Mouse (Mus musculus): Measurements from ENCODE around the gene Bsn.
A peak's percentile ranks its signal among the peaks of the same experiment; 100 is the strongest.

Gene Bsn

GRCm38 (mm10) chr9:108095949-108096712 is 94.1 kb downstream of the Bsn start:
- no peak for DNase-seq (ENCODE audit: low read depth in 2 of 2, low spot score in 2 of 2)

GRCm38 (mm10) chr9:108095518-108095917 is 94.7 kb downstream of the Bsn start:
- peak; percentile 35 to 59 for DNase-seq (ENCODE audit: low read depth in 2 of 2, low spot score in 2 of 2)

- DNase-seq (ENCODE audit: low read depth in 2 of 2, low spot score in 2 of 2): no peak
Observed at GRCm38 (mm10) chr9:108094998-108095411, 95.2 kb downstream of the Bsn start.

- DNase-seq (ENCODE audit: low read depth in 2 of 2, low spot score in 2 of 2): peak; percentile 88 to 93
Observed at GRCm38 (mm10) chr9:108094184-108094941, 95.8 kb downstream of the Bsn start, which contains the start of gene Apeh. Apeh (minus strand) TSS chr9:108094606.

DNA sequence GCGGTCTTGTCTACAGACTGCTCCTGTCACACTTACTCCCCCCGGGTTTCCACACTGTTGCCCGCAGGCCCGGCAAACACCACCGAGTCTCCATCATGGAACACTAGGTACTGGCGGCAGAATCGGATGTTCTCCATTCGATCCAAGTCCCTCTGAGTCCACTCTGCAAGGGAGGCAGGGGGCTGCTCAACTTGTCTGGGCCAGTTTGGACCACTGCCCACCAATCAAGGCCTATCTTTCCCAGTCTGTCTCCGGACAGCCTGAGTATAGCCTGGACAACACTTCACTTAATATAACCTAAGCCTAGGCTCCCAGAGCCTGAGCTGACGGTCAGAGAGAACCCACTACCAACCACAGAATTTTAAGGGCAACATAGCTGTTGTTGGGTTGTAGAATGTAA is 96.6 kb downstream of the Bsn start:
- DNase-seq (ENCODE audit: low read depth in 2 of 2, low spot score in 2 of 2): no peak

- DNase-seq (ENCODE audit: low read depth in 2 of 2, low spot score in 2 of 2): no peak
Observed at GRCm38 (mm10) chr9:108090611-108091120, 99.5 kb downstream of the Bsn start.

- no peak for DNase-seq (ENCODE audit: low read depth in 2 of 2, low spot score in 2 of 2)
Observed at GRCm38 (mm10) chr9:108085261-108085660, 104.9 kb downstream of the Bsn start.

DNA sequence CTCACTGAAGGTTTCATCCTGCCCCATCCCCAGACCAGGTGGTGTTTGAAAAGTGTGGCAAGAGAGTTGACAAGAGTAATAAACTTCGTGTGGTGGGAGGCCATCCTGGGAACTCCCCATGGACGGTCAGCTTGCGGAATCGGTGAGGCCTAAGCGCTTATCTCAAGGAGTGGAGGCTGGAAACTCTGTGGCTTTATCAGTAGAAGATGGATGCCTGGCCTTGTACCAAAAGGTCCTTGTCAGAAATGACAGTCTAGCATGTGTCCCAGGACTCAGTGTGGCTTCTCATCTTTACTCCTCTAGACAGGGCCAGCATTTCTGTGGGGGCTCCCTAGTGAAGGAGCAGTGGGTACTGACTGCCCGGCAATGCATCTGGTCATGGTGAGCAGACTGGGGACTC is 106.6 kb downstream of the Bsn start:
- no peak for DNase-seq (ENCODE audit: low read depth in 2 of 2, low spot score in 2 of 2)

DNA sequence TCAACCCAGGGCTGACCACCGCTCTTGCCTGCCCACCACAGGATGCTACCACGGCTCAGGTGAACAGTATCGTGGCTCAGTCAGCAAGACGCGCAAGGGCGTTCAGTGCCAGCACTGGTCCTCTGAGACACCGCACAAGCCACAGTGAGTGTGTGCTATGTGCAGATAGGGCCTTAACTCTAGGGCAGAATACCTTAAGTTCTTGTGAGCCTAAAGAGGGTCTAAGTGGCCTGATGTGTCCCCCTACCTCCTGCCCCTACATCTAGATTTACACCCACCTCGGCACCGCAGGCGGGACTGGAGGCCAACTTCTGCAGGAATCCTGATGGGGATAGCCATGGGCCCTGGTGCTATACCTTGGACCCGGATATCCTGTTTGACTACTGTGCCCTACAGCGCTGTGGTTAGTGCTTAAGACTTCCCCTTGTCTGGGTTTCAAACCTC is 107.2 kb downstream of the Bsn start, which contains the start of gene Rnf123:
Gene Rnf123, minus strand, starts transcription at position 359 of the 444 bp plus-strand sequence.
- DNase-seq (ENCODE audit: low read depth in 2 of 2, low spot score in 2 of 2): peak in 1 of 2 experiments; percentile 26

DNA sequence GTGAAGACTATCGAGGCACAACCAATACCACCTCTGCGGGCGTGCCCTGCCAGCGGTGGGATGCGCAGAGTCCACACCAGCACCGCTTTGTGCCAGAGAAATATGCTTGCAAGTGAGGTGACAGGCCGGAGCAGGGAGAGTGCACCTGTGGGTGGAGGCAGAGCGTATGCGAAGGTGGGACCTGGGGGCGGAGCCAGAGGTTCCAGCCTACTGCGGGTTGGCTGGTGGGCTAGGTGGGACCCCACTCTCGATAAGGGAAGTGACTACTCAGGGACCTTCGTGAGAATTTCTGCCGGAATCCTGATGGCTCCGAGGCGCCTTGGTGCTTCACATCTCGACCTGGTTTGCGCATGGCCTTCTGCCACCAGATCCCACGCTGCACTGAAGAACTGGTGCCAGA is 107.6 kb downstream of the Bsn start:
- DNase-seq (ENCODE audit: low read depth in 2 of 2, low spot score in 2 of 2): no peak

DNA sequence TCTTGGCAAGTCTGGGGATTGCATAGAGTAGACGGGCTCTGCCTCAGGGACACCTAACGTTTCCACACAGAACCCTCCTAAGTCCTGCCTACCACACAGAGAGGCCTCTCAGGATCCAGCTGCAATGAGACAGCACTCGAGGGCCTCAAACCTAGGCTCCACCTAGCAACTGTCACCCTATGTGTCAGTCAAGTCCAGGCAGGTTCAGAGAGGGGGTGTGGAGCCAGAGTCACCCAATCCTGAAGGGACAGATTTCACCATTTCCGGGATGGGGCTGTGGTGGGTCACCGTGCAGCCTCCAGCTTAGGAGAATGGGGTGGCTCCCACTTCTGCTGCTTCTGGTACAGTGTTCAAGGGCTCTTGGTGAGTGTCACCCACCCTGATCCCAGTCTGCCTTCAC is 110.0 kb downstream of the Bsn start, which contains the start of gene Mst1:
Gene Mst1, plus strand, starts transcription at position 269 of the 400 bp plus-strand sequence.
- DNase-seq (ENCODE audit: low read depth in 2 of 2, low spot score in 2 of 2): no peak

- DNase-seq (ENCODE audit: low read depth in 2 of 2, low spot score in 2 of 2): no peak
Observed at GRCm38 (mm10) chr9:108073141-108073930, 116.8 kb downstream of the Bsn start.

- no peak for DNase-seq (ENCODE audit: low read depth in 2 of 2, low spot score in 2 of 2)
Observed at GRCm38 (mm10) chr9:108072481-108072924, 117.7 kb downstream of the Bsn start.

GRCm38 (mm10) chr9:108071801-108072200 is 118.4 kb downstream of the Bsn start:
- DNase-seq (ENCODE audit: low read depth in 2 of 2, low spot score in 2 of 2): no peak

DNA sequence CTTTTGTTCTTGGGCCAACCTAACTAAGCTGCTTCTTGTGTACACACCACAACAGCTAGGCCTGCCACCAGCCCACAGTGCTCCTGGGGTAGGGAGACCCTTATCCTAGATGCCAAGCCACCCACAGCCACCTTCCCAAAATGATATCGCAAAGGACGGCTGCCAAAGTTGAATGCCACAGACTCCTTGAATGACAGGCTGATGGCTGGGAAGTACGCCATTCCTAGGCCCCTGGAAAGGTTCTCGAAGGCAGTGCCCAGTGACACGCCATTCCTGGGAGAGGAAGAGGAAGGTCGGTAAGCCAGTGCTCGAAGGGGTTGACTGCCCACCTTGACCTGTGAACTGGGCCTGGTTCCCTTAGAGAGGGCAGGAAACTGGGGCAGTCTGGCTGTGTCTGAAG is 120.7 kb downstream of the Bsn start:
- no peak for DNase-seq (ENCODE audit: low read depth in 2 of 2, low spot score in 2 of 2)

GRCm38 (mm10) chr9:108069007-108069406 is 121.2 kb downstream of the Bsn start:
- no peak for DNase-seq (ENCODE audit: low read depth in 2 of 2, low spot score in 2 of 2)

DNA sequence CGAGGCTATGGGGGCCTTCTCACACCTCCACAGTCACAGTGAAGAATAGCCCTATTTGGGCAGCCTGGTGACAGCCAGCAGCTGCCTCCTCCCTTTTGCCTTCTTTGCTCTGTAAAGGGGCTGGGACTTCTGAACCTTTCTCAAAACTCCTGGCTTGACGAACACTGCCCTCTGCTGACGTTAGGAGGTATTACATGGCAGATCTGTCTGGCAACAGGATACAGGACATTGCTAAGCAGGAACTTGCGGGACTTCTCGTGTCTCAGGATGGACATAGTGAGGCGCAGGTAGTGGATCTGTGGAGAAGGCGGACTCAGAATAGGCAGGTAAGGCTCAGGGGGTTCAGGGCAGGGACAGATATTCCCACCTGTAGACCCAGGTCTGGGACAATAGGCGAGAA is 122.3 kb downstream of the Bsn start:
- peak; percentile 78 to 84 for DNase-seq (ENCODE audit: low read depth in 2 of 2, low spot score in 2 of 2)

GRCm38 (mm10) chr9:108067199-108067598 is 123.0 kb downstream of the Bsn start:
- no peak for DNase-seq (ENCODE audit: low read depth in 2 of 2, low spot score in 2 of 2)

DNA sequence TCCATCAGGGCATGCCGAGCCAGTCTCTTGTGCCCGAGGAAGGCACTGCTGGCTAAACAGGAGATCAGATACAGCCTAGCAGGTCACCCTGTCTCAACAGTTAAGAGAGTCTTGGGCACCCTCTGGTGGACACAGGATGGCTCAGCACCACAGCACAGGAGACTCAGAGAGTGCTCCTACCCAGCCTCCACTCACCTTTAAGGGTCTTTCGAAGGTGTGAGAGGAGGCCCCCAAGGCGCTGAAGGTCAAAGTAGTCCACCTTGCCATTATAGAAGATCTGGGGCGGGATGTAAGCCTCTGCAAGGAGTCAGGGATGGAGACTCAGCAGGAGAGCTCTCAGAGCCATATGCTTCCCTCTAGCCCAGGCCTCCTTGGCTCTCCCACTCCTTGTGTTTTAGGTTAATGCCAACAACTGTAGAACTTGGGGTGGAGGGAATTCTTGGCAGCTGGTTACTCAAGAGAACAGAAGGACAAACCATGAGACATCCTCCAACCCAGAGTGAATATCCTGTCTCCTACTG is 124.6 kb downstream of the Bsn start:
- no peak for DNase-seq (ENCODE audit: low read depth in 2 of 2, low spot score in 2 of 2)

- no peak for DNase-seq (ENCODE audit: low read depth in 2 of 2, low spot score in 2 of 2)
Observed at GRCm38 (mm10) chr9:108063361-108063760, 126.8 kb downstream of the Bsn start.

DNA sequence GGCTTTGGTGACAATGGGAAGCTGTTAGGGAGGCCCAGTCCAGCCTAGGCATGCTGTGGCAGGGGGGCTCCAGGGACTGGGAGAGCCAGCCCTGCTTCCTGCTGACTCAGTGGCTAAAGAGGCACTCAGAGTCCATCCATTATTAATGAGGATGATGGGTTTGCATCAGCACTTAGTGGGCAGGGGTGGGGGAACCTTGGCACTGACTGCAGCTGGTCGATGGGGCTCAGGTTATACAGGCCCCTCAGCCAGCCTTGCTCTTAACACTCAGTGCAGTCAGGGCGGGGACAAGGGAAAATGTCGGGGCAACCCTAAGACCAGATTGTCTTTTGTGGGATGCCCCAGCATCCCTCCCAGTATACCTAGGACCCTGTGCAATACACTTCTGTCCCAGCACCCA is 128.0 kb downstream of the Bsn start:
- DNase-seq (ENCODE audit: low read depth in 2 of 2, low spot score in 2 of 2): no peak
